Mouse (Mus musculus): ENCODE results near the gene Nfix.

DNA sequence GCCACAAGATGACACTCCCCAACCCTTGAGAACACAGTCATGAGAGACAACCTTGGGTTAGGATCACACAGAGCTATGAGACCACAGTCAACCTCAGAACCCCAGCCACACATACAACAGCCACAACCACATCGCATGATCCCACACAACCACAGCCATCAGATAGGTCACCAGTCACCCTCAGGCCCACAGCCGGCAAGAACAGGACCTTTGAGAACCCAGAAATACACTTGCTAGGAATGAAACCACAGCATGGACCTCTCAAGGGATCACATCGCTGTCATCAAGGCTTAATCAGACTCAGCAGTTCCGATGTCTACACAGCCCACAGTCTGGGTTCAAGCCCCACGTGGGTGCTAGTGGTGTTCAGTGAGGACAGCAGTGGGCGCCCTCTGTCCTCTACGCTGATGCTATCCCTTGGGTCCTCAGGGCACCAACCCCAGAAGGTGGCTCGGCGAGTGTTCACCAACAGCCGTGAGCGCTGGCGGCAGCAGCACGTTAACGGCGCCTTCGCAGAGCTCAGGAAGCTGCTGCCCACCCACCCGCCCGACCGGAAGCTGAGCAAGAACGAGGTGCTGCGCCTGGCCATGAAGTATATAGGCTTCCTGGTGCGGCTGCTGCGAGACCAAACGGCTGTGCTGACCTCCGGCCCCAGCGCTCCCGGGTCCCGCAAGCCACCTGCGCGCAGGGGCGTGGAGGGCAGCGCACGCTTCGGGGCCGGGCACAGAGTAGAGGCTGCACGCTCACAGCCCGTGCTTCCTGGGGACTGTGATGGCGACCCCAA lies 96.5 kb downstream of the Nfix start:
- TF ChIP-seq POLR2A (IDR thresholded peaks at IDR 0.05; ENCODE audit: borderline replicate concordance, insufficient read depth, low read length) (no peak), CTCF (IDR thresholded peaks at IDR 0.05; ENCODE audit: borderline replicate concordance, insufficient read depth, low read depth, low read length) (no peak)

All from cerebellum, adult 2 months (tissue).